Mouse (Mus musculus) telencephalon, adult 2 months (tissue): ENCODE data around the gene Gm3486.
"Not testable (repeated sequence)": the region's sequence is repeated elsewhere in the genome, so short reads cannot be mapped to it uniquely, and the experiment has no call there.

Experiments used
- DNase-seq: peaks from one replicate; pipeline ENCODE4 v3.0.0-alpha.2; 2011; ENCODE audit warnings: low read depth, low spot score

The Gm3486 gene

DNA sequence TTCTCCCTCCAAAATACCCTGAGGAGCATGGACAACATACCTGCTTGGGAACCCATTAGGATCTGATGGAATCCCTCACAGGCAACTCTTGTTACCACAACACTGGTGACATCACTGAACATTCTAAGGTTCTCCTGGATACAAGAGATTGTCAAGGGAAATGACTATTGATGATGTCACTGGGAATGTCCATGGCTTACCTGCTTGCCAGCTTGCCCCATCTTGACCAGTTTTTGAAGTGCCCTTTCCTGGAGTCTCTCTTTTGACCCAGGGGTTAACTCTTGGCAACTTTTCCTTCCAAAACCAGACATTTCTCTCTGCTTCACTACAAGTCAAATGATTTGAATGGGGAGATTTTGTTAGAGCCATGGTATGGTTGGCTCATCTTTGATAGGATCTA is at the start of gene Gm3486:
Gm3486 (minus strand) TSS at position 101 of the 400 bp plus-strand sequence.
- not testable (repeated sequence) for DNase-seq

GRCm38 (mm10) chr14:41524695-41525094 is 35.4 kb upstream of the Gm3486 start:
- not testable (repeated sequence) for DNase-seq

DNA sequence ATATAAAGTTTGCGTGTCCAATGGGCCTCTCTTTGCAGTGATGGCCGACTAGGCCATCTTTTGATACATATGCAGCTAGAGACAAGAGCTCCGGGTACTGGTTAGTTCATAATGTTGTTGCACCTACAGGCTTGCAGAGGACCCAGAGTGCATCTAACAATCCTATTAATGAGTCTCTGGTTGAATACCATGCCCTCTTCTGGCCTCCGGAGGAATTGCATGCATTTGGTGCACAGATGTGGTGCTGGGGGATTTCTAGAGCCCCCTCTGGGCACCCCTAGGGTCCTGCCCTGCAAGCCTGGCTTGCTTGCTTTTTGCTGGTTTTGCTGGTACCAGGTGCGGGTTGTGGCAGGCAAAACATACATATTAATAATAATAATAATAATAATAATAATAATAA is 31.4 kb upstream of the Gm3486 start:
- not testable (repeated sequence) for DNase-seq

DNA sequence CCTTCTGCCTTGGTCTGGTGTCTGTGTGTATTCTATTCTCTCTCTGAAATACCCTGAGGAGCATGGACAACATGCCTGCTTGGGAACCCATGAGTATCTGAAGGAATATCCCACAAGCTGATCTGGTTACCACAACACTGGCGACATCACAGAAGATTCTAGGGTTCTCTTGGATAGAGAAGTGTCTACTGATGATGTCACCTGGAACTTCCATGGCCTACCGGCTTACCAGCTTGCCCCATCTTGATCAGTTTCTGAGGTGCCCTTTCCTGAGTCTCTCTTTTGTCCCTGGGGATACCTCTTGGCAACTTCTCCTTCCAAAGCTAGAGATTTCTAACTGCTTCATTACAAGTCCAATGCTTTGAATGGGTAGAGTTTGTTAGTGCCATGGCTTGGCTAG is 35.9 kb downstream of the Gm3486 start, which contains the start of gene Gm7954:
Gm7954 (minus strand) TSS at position 101 of the 400 bp plus-strand sequence.
- not testable (repeated sequence) for DNase-seq
